Mouse (Mus musculus): Measurements from ENCODE around the gene 6030468B19Rik. TPM values are rescaled to one million over a fixed set of nuclear protein-coding genes. Genes with fewer than 3 reads are reported as not detected.

6030468B19Rik gene
- total and polyA plus RNA-seq, 3 experiments = 0.16 TPM; not detected in 2

DNA sequence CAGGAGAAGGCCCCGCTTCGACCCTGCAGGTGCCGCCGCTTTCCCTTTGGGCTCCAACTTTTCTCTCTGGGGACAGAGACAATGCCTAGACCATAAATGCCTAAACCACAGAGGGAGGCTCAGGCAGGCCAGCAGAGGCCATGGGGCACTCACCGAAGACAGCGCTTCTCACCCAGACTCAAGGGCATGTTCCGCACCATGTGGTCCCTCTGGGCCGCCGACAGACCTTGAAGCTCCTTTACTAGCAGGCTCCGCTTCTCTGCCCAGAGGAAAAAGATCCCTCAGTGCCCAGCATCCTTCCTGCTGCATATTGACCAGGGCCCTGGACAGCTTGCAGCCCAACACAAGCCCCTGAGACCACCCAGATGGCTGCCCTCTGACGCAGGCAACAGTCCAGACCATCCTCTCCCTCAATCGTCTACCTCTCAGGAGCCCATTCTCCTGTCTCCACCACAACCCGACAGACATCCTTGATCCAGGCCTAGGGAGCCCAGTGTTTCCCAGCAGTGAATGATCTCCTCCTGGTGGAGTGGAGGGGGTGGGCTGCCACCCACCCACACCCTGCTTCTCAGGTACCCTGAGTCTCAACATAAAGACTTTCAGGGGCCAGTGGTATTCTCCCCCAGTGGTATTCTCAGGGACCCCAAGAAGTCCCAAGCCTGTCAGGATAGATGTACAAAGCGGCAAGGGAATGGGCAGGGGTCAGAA lies 21.2 kb upstream of the 6030468B19Rik start:
- no peak overlapping the region for H3K4me3 ChIP-seq
- no peak overlapping the region for H3K9ac ChIP-seq (ENCODE audit: low read depth, low read length)
- H3K79me2 ChIP-seq (replicated peaks; ENCODE audit: control insufficient read depth, insufficient read depth, low read length) = no peaks in the 10 kb centered on the region
- intact Hi-C loops (cut with DNase I) = no loop called here
- no peaks in the 10 kb centered on the region for H3K36me3 ChIP-seq (ENCODE audit: control insufficient read depth, insufficient read depth, low read length)
- no peak overlapping the region for H3K27ac ChIP-seq
- H3K27me3 ChIP-seq (ENCODE audit: control insufficient read depth, insufficient read depth, low read length) = no peaks in the 10 kb centered on the region
- H3K4me1 ChIP-seq (ENCODE audit: control insufficient read depth, insufficient read depth, low read length) = peaks cover 4% of the 10 kb centered on the region; the same call in 1 of the 2 replicates
- TF ChIP-seq POLR2A (IDR thresholded peaks at IDR 0.05; ENCODE audit: insufficient read depth, low read depth, low read length) = no peak
- TF ChIP-seq EP300 (IDR thresholded peaks at IDR 0.05; ENCODE audit: insufficient read depth, low read depth, low read length) = no peak
- TF ChIP-seq CTCF (IDR thresholded peaks at IDR 0.05) = no peak
- DNase-seq = no peak
- WGBS = 92% methylated on average over 14 of the region's 14 CpGs

DNA sequence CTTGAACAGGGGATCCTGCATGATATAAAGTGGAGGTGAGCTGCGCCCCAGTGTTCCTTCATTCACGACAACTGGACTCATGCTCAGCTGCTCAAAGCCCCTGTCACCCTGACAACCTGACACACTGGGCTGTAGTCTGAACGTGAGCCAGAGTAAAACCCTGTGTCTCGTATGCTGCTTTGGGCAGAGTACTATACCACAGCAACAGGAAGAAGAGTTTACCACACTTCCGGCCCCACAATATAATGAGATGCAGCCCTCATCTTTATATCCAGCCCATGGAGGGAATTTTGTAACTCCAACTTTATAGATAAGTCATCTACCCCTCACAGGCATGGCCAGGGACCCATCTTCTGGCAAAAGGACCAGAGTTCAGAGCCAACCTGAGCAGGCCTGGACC lies 20.3 kb upstream of the 6030468B19Rik start:
- WGBS = 82% methylated on average over 5 of the region's 5 CpGs
- Histone ChIP-seq H3K36me3 (ENCODE audit: control insufficient read depth, insufficient read depth, low read length) (no peaks in the 10 kb centered on the region), H3K27ac (no peak overlapping the region)

DNA sequence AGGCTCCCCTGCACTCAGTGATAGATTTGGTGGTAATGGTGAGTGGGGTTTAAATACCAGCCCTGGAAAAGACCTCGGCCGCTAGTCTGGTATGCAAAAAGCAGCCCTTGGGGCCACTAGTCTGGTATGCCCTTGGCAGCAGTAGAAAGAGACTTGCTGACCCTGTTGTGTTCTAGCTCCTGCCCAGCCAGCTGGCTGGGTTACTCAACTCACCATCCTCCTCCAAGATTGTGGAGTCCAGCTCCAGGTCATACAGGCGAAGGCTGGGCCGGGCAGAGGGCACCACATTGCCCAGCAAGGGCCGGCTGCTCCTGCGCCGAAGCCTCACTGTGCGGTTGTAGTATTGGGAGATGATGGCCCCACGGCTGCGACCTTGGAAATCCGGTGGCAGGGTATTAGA lies 19.4 kb upstream of the 6030468B19Rik start:
- 93% methylated on average over 11 of the region's 11 CpGs for WGBS
- TF ChIP-seq CTCF (IDR thresholded peaks at IDR 0.05) (no peak), EP300 (IDR thresholded peaks at IDR 0.05; ENCODE audit: insufficient read depth, low read depth, low read length) (no peak), POLR2A (IDR thresholded peaks at IDR 0.05; ENCODE audit: insufficient read depth, low read depth, low read length) (no peak)

More for the DNA sequence above, 20.3 kb upstream of the 6030468B19Rik start:
- no peak for DNase-seq
- Histone ChIP-seq H3K4me3 (no peak overlapping the region), H3K4me1 (ENCODE audit: control insufficient read depth, insufficient read depth, low read length) (peaks cover 6% of the 10 kb centered on the region; the same call in 1 of the 2 replicates), H3K27me3 (ENCODE audit: control insufficient read depth, insufficient read depth, low read length) (no peaks in the 10 kb centered on the region), H3K9ac (ENCODE audit: low read depth, low read length) (no peak overlapping the region), H3K79me2 (replicated peaks; ENCODE audit: control insufficient read depth, insufficient read depth, low read length) (no peaks in the 10 kb centered on the region)
- intact Hi-C loops (cut with DNase I) = no loop called here
- TF ChIP-seq POLR2A (IDR thresholded peaks at IDR 0.05; ENCODE audit: insufficient read depth, low read depth, low read length) (no peak), CTCF (IDR thresholded peaks at IDR 0.05) (no peak), EP300 (IDR thresholded peaks at IDR 0.05; ENCODE audit: insufficient read depth, low read depth, low read length) (no peak)

DNA sequence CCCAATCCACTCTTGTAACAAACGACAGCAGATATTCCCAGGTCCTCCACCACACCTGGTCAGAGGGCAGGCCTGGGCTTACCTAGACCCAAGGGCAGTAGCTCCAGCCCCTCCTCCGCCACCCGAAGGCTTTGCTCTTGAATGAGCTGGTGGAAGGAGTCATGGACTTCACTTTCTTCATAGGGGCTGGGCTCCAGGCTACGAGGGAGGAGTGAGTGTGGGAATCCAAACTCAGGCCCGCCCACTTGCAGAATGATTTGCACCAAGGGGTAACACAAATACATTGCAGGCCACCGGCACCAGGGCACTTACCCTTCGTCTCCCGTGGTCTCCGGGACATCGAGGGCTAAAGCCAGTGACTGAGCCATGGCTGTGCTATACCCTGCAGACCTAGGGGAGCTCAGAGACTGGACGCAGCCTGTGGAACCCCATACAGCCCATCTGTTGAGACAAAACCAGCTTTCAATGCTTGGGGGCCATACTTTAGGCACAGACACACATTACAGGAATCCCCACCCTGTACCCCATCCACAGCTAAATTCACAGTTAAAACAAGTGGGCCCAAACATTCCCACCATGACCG lies 18.5 kb upstream of the 6030468B19Rik start:
- peak; percentile 45 to 58 for DNase-seq
- Histone ChIP-seq H3K27me3 (ENCODE audit: control insufficient read depth, insufficient read depth, low read length) (no peaks in the 10 kb centered on the region), H3K36me3 (ENCODE audit: control insufficient read depth, insufficient read depth, low read length) (no peaks in the 10 kb centered on the region), H3K27ac (peak overlapping the region; percentile 96), H3K4me3 (peak overlapping the region; percentile 52), H3K79me2 (replicated peaks; ENCODE audit: control insufficient read depth, insufficient read depth, low read length) (no peaks in the 10 kb centered on the region), H3K9ac (ENCODE audit: low read depth, low read length) (peak overlapping the region; percentile 74), H3K4me1 (ENCODE audit: control insufficient read depth, insufficient read depth, low read length) (peaks cover 6% of the 10 kb centered on the region; the same call in 1 of the 2 replicates)
- 44% methylated on average over 12 of the region's 12 CpGs for WGBS
- intact Hi-C loops (cut with DNase I) = no loop called here
- TF ChIP-seq EP300 (IDR thresholded peaks at IDR 0.05; ENCODE audit: insufficient read depth, low read depth, low read length) (no peak), CTCF (IDR thresholded peaks at IDR 0.05) (no peak), POLR2A (IDR thresholded peaks at IDR 0.05; ENCODE audit: insufficient read depth, low read depth, low read length) (no peak)

More for the DNA sequence above, 19.4 kb upstream of the 6030468B19Rik start:
- H3K79me2 ChIP-seq (replicated peaks; ENCODE audit: control insufficient read depth, insufficient read depth, low read length) = no peaks in the 10 kb centered on the region
- intact Hi-C loops (cut with DNase I) = no loop called here
- H3K9ac ChIP-seq (ENCODE audit: low read depth, low read length) = no peak overlapping the region
- peaks cover 6% of the 10 kb centered on the region; the same call in 1 of the 2 replicates for H3K4me1 ChIP-seq (ENCODE audit: control insufficient read depth, insufficient read depth, low read length)
- no peak overlapping the region for H3K4me3 ChIP-seq
- DNase-seq = no peak
- H3K27me3 ChIP-seq (ENCODE audit: control insufficient read depth, insufficient read depth, low read length) = no peaks in the 10 kb centered on the region
- H3K36me3 ChIP-seq (ENCODE audit: control insufficient read depth, insufficient read depth, low read length) = no peaks in the 10 kb centered on the region
- no peak overlapping the region for H3K27ac ChIP-seq

- H3K4me3 ChIP-seq = peak overlapping the region; percentile 52
- peak; percentile 82 to 88 for DNase-seq
- 10% methylated on average over 38 of the region's 38 CpGs for WGBS
- no peaks in the 10 kb centered on the region for H3K79me2 ChIP-seq (replicated peaks; ENCODE audit: control insufficient read depth, insufficient read depth, low read length)
- intact Hi-C loops (cut with DNase I) = no loop called here
- peaks cover 6% of the 10 kb centered on the region; the same call in 1 of the 2 replicates for H3K4me1 ChIP-seq (ENCODE audit: control insufficient read depth, insufficient read depth, low read length)
- no peaks in the 10 kb centered on the region for H3K27me3 ChIP-seq (ENCODE audit: control insufficient read depth, insufficient read depth, low read length)
- peak; percentile 61; the same call in 1 of the 2 replicates for TF ChIP-seq EP300 (IDR thresholded peaks at IDR 0.05; ENCODE audit: insufficient read depth, low read depth, low read length)
- peak; percentile 87 for TF ChIP-seq POLR2A (IDR thresholded peaks at IDR 0.05; ENCODE audit: insufficient read depth, low read depth, low read length)
- peak; percentile 34 for TF ChIP-seq CTCF (IDR thresholded peaks at IDR 0.05)
- peak overlapping the region; percentile 74 for H3K9ac ChIP-seq (ENCODE audit: low read depth, low read length)
- no peaks in the 10 kb centered on the region for H3K36me3 ChIP-seq (ENCODE audit: control insufficient read depth, insufficient read depth, low read length)
- H3K27ac ChIP-seq = peak overlapping the region; percentile 96
Observed at GRCm38 (mm10) chr11:117779434-117780198, 17.8 kb upstream of the 6030468B19Rik start.

All from heart, adult 2 months (tissue).